Mouse (Mus musculus) neutrophil, adult 83 days (primary cell): ENCODE data around the gene Frmpd4. TPM values are rescaled to one million over a fixed set of nuclear protein-coding genes. Genes with fewer than 3 reads are reported as not detected.

Experiments used
- total RNA-seq, 2 experiments: library from RNA; stranded (reverse); gene quantifications; one replicate each; pipeline ENCODE4 v1.2.4; 2023

Gene Frmpd4
- total RNA-seq, result under 1 TPM in 1 of 2 experiments, not detected in 1; 0.15 TPM

GRCm38 (mm10) chrX:168577131-168577530 is at the start of gene Frmpd4:
Gene Frmpd4 (minus strand): TSS chrX:168577231.

Other genes starting within 250 kb of the Frmpd4 start
- gene Msl3, start 96.7 kb upstream of the Frmpd4 start, total RNA-seq, result 10 to 100 TPM; 24.9 to 33.4 TPM
- 1 to 10 TPM; 1.5 to 1.7 TPM for gene Arhgap6, start 217.9 kb upstream of the Frmpd4 start, total RNA-seq